Mouse (Mus musculus) MEL (cell line): Measurements from ENCODE around the gene Tbc1d1.

Experiments used
- CHD2 ChIP-seq: IDR thresholded peaks from 2 replicates; pipeline ENCODE4 v1.6.1; 2011; ENCODE audit warnings: low read length, improper control_type of control experiment
- CTCF ChIP-seq, 3 experiments: IDR thresholded peaks in 2 of 3; conservative IDR thresholded peaks in 1 of 3; 2 replicates each; pipeline ENCODE4 v1.5.1; 2011 to 2012; ENCODE audit warnings: low read length in 3 of 3, low read depth in 2 of 3, mild to moderate bottlenecking in 2 of 3, improper control_type of control experiment in 1 of 3, inconsistent platforms in 1 of 3, mixed read lengths in 1 of 3, moderate library complexity in 1 of 3; ENCODE audit not compliant: control insufficient read depth in 1 of 3, insufficient read depth in 1 of 3, poor library complexity in 1 of 3, severe bottlenecking in 1 of 3
- EP300 ChIP-seq, 2 experiments: IDR thresholded peaks; 2 replicates each; pipeline ENCODE4 v1.6.1; 2011; ENCODE audit warnings: improper control_type of control experiment in 2 of 2, low read length in 2 of 2, low read depth in 1 of 2, mild to moderate bottlenecking in 1 of 2
- NELFE ChIP-seq: IDR thresholded peaks from 2 replicates; pipeline ENCODE4 v1.6.1; 2011; ENCODE audit warnings: low read depth, low read length, improper control_type of control experiment
- RAD21 ChIP-seq: IDR thresholded peaks from 2 replicates; pipeline ENCODE4 v1.6.1; 2011; ENCODE audit warnings: mild to moderate bottlenecking, low read depth, low read length, improper control_type of control experiment
- USF1 ChIP-seq: IDR thresholded peaks from 2 replicates; pipeline ENCODE4 v1.6.1; 2014; ENCODE audit warnings: low read depth, mild to moderate bottlenecking, inconsistent platforms, low read length, improper control_type of control experiment, moderate library complexity

DNA sequence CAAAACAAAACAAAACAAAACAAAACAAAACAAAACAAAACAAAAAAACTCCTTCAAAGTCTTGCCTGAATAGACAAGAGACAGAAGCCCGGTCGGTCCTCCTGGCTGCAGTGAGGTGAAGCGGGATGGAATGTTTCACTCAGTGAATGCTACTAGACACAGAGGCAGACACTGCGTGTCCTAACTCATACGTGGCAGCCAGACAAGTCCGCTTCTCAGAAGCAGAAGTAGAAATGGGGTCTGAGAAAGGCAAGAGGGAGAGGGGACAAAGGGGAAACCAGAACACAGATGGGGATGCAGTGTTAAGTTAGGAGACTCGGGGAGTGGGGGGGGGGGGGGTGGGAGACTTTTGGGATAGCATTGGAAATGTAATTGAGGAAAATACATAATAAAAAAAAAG, 220.4 kb downstream of the Tbc1d1 start:
- TF ChIP-seq EP300 (IDR thresholded peaks at IDR 0.05; ENCODE audit: low read depth in 1 of 2, low read length in 2 of 2) = no peak
- TF ChIP-seq CHD2 = no peak
- TF ChIP-seq CTCF (IDR thresholded peaks at IDR 0.05 in 2 of 3, conservative IDR thresholded peaks at IDR 0.05 in 1 of 3; ENCODE audit: control insufficient read depth in 1 of 3, insufficient read depth in 1 of 3, low read depth in 2 of 3, low read length in 3 of 3, poor library complexity in 1 of 3, severe bottlenecking in 1 of 3) = no peak
- no peak for TF ChIP-seq RAD21
- TF ChIP-seq USF1 = no peak
- TF ChIP-seq NELFE = no peak
